Mouse (Mus musculus): ENCODE results near the gene Aaas. TPM values are rescaled to one million over a fixed set of nuclear protein-coding genes. Genes with fewer than 3 reads are reported as not detected.

Aaas gene
- total RNA-seq (2014; rRNA removed) (25.5 and 27.9 TPM in 2 replicates), polyA plus RNA-seq (2015; fragmentation: Nextera tagmentation; extraction: Ambion mirVana) (31.6 and 33.4 TPM in 2 replicates)

- peak; percentile 97 for DNase-seq
- peak within 1 kb of the TSS; percentile 87 for H3K4me2 ChIP-seq (ENCODE audit: low read depth)
- WGBS = 1% methylated on average over 56 of the region's 56 CpGs
These were observed at the start of gene Aaas for GRCm38 (mm10) chr15:102350138-102350941. Gene Aaas, minus strand, starts transcription at chr15:102350771.

GRCm38 (mm10) chr15:102399229-102400221 lies 49.0 kb upstream of the Aaas start:
- WGBS = 7% methylated on average over 34 of the region's 34 CpGs
- H3K4me2 ChIP-seq (ENCODE audit: low read depth) = peak overlapping the region; percentile 58
- H3K36me3 ChIP-seq (ENCODE audit: insufficient read depth) = no peaks in the 10 kb centered on the region
- H3K27ac ChIP-seq (ENCODE audit: low read depth, low read length) = 0 out of 2 replicates have a peak overlapping the region, but pooled peaks have one; percentile 21
- ATAC-seq = peak; percentile 60
- peak overlapping the region; percentile 51; the same call in 1 of the 2 replicates for H3K9ac ChIP-seq
- peak; percentile 33 for DNase-seq
- peak overlapping the region; percentile 36 for H3K4me3 ChIP-seq (ENCODE audit: low read depth, low read length)
- TF ChIP-seq CTCF (IDR thresholded peaks at IDR 0.05; ENCODE audit: low read depth) = no peak
- H3K4me1 ChIP-seq (ENCODE audit: insufficient read depth) = peaks cover 4% of the 10 kb centered on the region; the same call in 1 of the 2 replicates
- H3K27me3 ChIP-seq (ENCODE audit: insufficient read depth, low read length) = no peaks in the 10 kb centered on the region
- no peaks in the 10 kb centered on the region for H3K9me3 ChIP-seq (ENCODE audit: low read length)

More at GRCm38 (mm10) chr15:102350138-102350941, at the start of gene Aaas:
- Histone ChIP-seq H3K36me3 (ENCODE audit: insufficient read depth) (0 out of 2 replicates have a peak, but pooled peaks cover 4% of the 10 kb centered on the region), H3K9me3 (ENCODE audit: low read length) (no peaks in the 10 kb centered on the region), H3K27me3 (ENCODE audit: insufficient read depth, low read length) (no peaks in the 10 kb centered on the region), H3K4me3 (ENCODE audit: low read depth, low read length) (peak within 1 kb of the TSS; percentile 71), H3K27ac (ENCODE audit: low read depth, low read length) (peak within 1 kb of the TSS; percentile 63), H3K4me1 (ENCODE audit: insufficient read depth) (peaks cover 4% of the 10 kb centered on the region; the same call in 1 of the 2 replicates), H3K9ac (peak within 1 kb of the TSS; percentile 69)
- TF ChIP-seq CTCF (IDR thresholded peaks at IDR 0.05; ENCODE audit: low read depth) = peak; percentile 91
- peak; percentile 96 for ATAC-seq

GRCm38 (mm10) chr15:102398629-102399028 lies 48.1 kb upstream of the Aaas start:
- no peaks in the 10 kb centered on the region for H3K36me3 ChIP-seq (ENCODE audit: insufficient read depth)
- DNase-seq = no peak
- H3K9me3 ChIP-seq (ENCODE audit: low read length) = no peaks in the 10 kb centered on the region
- H3K27me3 ChIP-seq (ENCODE audit: insufficient read depth, low read length) = no peaks in the 10 kb centered on the region
- no peak for TF ChIP-seq CTCF (IDR thresholded peaks at IDR 0.05; ENCODE audit: low read depth)
- H3K9ac ChIP-seq = no peak overlapping the region
- ATAC-seq = no peak
- no peak overlapping the region for H3K4me3 ChIP-seq (ENCODE audit: low read depth, low read length)
- 32% methylated on average over 5 of the region's 5 CpGs for WGBS
- H3K27ac ChIP-seq (ENCODE audit: low read depth, low read length) = no peak overlapping the region
- H3K4me1 ChIP-seq (ENCODE audit: insufficient read depth) = peaks cover 4% of the 10 kb centered on the region; the same call in 1 of the 2 replicates
- H3K4me2 ChIP-seq (ENCODE audit: low read depth) = no peak overlapping the region

- ATAC-seq (no peak), DNase-seq (no peak)
- H3K27ac ChIP-seq (ENCODE audit: low read depth, low read length) = no peak overlapping the region
- H3K27me3 ChIP-seq (ENCODE audit: insufficient read depth, low read length) = no peaks in the 10 kb centered on the region
- no peak overlapping the region for H3K9ac ChIP-seq
- no peaks in the 10 kb centered on the region for H3K36me3 ChIP-seq (ENCODE audit: insufficient read depth)
- H3K4me3 ChIP-seq (ENCODE audit: low read depth, low read length) = no peak overlapping the region
- TF ChIP-seq CTCF (IDR thresholded peaks at IDR 0.05; ENCODE audit: low read depth) = no peak
- no peaks in the 10 kb centered on the region for H3K9me3 ChIP-seq (ENCODE audit: low read length)
- H3K4me2 ChIP-seq (ENCODE audit: low read depth) = no peak overlapping the region
- H3K4me1 ChIP-seq (ENCODE audit: insufficient read depth) = peaks cover 4% of the 10 kb centered on the region; the same call in 1 of the 2 replicates
- 21% methylated on average over 3 of the region's 3 CpGs for whole genome bisulfite sequencing
These were observed 44.5 kb upstream of the Aaas start for GRCm38 (mm10) chr15:102395061-102395460.

GRCm38 (mm10) chr15:102393584-102394014 lies 43.0 kb upstream of the Aaas start:
- H3K4me2 ChIP-seq (ENCODE audit: low read depth) = no peak overlapping the region
- no peak for TF ChIP-seq CTCF (IDR thresholded peaks at IDR 0.05; ENCODE audit: low read depth)
- ATAC-seq = no peak

GRCm38 (mm10) chr15:102392520-102392919 lies 41.9 kb upstream of the Aaas start:
- Histone ChIP-seq H3K36me3 (ENCODE audit: insufficient read depth) (no peaks in the 10 kb centered on the region), H3K4me2 (ENCODE audit: low read depth) (no peak overlapping the region), H3K4me3 (ENCODE audit: low read depth, low read length) (no peak overlapping the region), H3K4me1 (ENCODE audit: insufficient read depth) (no peaks in the 10 kb centered on the region), H3K9ac (no peak overlapping the region), H3K27ac (ENCODE audit: low read depth, low read length) (no peak overlapping the region), H3K9me3 (ENCODE audit: low read length) (no peaks in the 10 kb centered on the region), H3K27me3 (ENCODE audit: insufficient read depth, low read length) (no peaks in the 10 kb centered on the region)
- ATAC-seq (no peak), DNase-seq (no peak)
- 5% methylated on average over 2 of the region's 2 CpGs for WGBS
- no peak for TF ChIP-seq CTCF (IDR thresholded peaks at IDR 0.05; ENCODE audit: low read depth)

More at GRCm38 (mm10) chr15:102393584-102394014, 43.0 kb upstream of the Aaas start:
- no peak for DNase-seq
- H3K27me3 ChIP-seq (ENCODE audit: insufficient read depth, low read length) = no peaks in the 10 kb centered on the region
- no peak overlapping the region for H3K4me3 ChIP-seq (ENCODE audit: low read depth, low read length)
- no peaks in the 10 kb centered on the region for H3K36me3 ChIP-seq (ENCODE audit: insufficient read depth)
- H3K27ac ChIP-seq (ENCODE audit: low read depth, low read length) = no peak overlapping the region
- H3K9me3 ChIP-seq (ENCODE audit: low read length) = no peaks in the 10 kb centered on the region
- no peak overlapping the region for H3K9ac ChIP-seq
- no peaks in the 10 kb centered on the region for H3K4me1 ChIP-seq (ENCODE audit: insufficient read depth)

Measured in forebrain, postnatal 0 days (tissue).